8 mouse cellular contexts compared by ENCODE assay signal in genomic region chr2:30807147-30807647, GRCm38 (mm10). TPM values are rescaled to one million over a fixed set of nuclear protein-coding genes. Genes with fewer than 3 reads are reported as not detected.
DNase-seq lines count a peak whose midpoint lies in the region; ATAC-seq and TF ChIP-seq lines count a peak whose summit lies in the region.

No protein-coding gene starts in this region.

- H3K36me3 ChIP-seq in heart, embryonic 11.5 days (ENCODE audit: control insufficient read depth, insufficient read depth, low read length) = 0 out of 2 replicates have a peak, but pooled peaks cover 2% of the 10 kb centered on the region
- peaks cover 25% of the 10 kb centered on the region for H3K36me3 ChIP-seq in E14TG2a.4 (ENCODE audit: insufficient read depth, low read length)
- no peaks in the 10 kb centered on the region for H3K36me3 ChIP-seq in forebrain, embryonic 15.5 days
- no peaks in the 10 kb centered on the region; the same call in 1 of the 2 replicates for H3K36me3 ChIP-seq in liver, postnatal 0 days (replicated peaks; ENCODE audit: insufficient read depth, low read length)

- peaks cover 10% of the 10 kb centered on the region for H3K27me3 ChIP-seq in heart, embryonic 11.5 days (ENCODE audit: control insufficient read depth, insufficient read depth, low read length)
- H3K27me3 ChIP-seq in E14TG2a.4 (ENCODE audit: insufficient read depth, low read length) = peaks cover 9% of the 10 kb centered on the region
- no peaks in the 10 kb centered on the region for H3K27me3 ChIP-seq in forebrain, embryonic 15.5 days
- peaks cover 7% of the 10 kb centered on the region; the same call in 1 of the 2 replicates for H3K27me3 ChIP-seq in liver, postnatal 0 days (ENCODE audit: insufficient read depth, low read length)

- no peaks in the 10 kb centered on the region for H3K9me3 ChIP-seq in heart, embryonic 11.5 days (replicated peaks; ENCODE audit: control insufficient read depth, low read length)
- no peaks in the 10 kb centered on the region for H3K9me3 ChIP-seq in E14TG2a.4 (ENCODE audit: low read length)
- H3K9me3 ChIP-seq in forebrain, embryonic 15.5 days = no peaks in the 10 kb centered on the region
- no peaks in the 10 kb centered on the region for H3K9me3 ChIP-seq in liver, postnatal 0 days (ENCODE audit: low read length)

- TF ChIP-seq CTCF in E14TG2a.4 (conservative IDR thresholded peaks at IDR 0.05; ENCODE audit: low read length) = no peak
- TF ChIP-seq CTCF in liver, postnatal 0 days (IDR thresholded peaks at IDR 0.05; ENCODE audit: low read depth) = no peak

- peak overlapping the region; percentile 95 for H3K4me2 ChIP-seq in heart, embryonic 11.5 days
- H3K4me2 ChIP-seq in forebrain, embryonic 15.5 days (replicated peaks) = peak overlapping the region; percentile 73
- peak overlapping the region; percentile 82 for H3K4me2 ChIP-seq in liver, postnatal 0 days (ENCODE audit: low read depth, low read length)

- peak overlapping the region; percentile 57 for H3K27ac ChIP-seq in heart, embryonic 11.5 days (ENCODE audit: low read depth, low read length)
- peak overlapping the region; percentile 81 for H3K27ac ChIP-seq in forebrain, embryonic 15.5 days (replicated peaks)
- no peak overlapping the region for H3K27ac ChIP-seq in liver, postnatal 0 days (ENCODE audit: low read depth)

- TF ChIP-seq EP300 in liver, postnatal 0 days (IDR thresholded peaks at IDR 0.05; ENCODE audit: low read depth) = no peak

- DNase-seq in heart, postnatal 36 days = no peak
- no peak for DNase-seq in liver, postnatal 0 days
- DNase-seq in right cerebral cortex, postnatal 14 days = no peak
- no peak for DNase-seq in spleen, adult 12 weeks (ENCODE audit: low spot score)
- DNase-seq in ovary, postnatal 36 days (ENCODE audit: low spot score) = no peak

- H3K4me1 ChIP-seq in heart, embryonic 11.5 days (ENCODE audit: control insufficient read depth, insufficient read depth, low read length) = peaks cover 11% of the 10 kb centered on the region; the same call in 1 of the 2 replicates
- H3K4me1 ChIP-seq in E14TG2a.4 (replicated peaks; ENCODE audit: low read depth, low read length) = peaks cover 73% of the 10 kb centered on the region
- peaks cover 33% of the 10 kb centered on the region for H3K4me1 ChIP-seq in forebrain, embryonic 15.5 days
- H3K4me1 ChIP-seq in liver, postnatal 0 days (ENCODE audit: insufficient read depth) = peaks cover 25% of the 10 kb centered on the region

- peak overlapping the region; percentile 67; the same call in 1 of the 2 replicates for H3K9ac ChIP-seq in heart, embryonic 11.5 days (ENCODE audit: low read depth, low read length)
- peak overlapping the region; percentile 86 for H3K9ac ChIP-seq in forebrain, embryonic 15.5 days (replicated peaks)
- H3K9ac ChIP-seq in liver, postnatal 0 days (replicated peaks) = peak overlapping the region; percentile 51

- 7% methylated on average over 28 of the region's 28 CpGs for WGBS in heart, embryonic 11.5 days (ENCODE audit: insufficient replicate concordance)
- WGBS in forebrain, embryonic 15.5 days = 4% methylated on average over 28 of the region's 28 CpGs
- WGBS in liver, postnatal 0 days (ENCODE audit: insufficient replicate concordance) = 7% methylated on average over 27 of the region's 28 CpGs

- ATAC-seq in heart, embryonic 11.5 days (replicated peaks; ENCODE audit: insufficient number of reproducible peaks, low FRiP score, low TSS enrichment) = peak; percentile 7; the same call in 1 of the 2 replicates
- ATAC-seq in forebrain, embryonic 15.5 days (replicated peaks) = peak; percentile 38; the same call in 1 of the 2 replicates
- ATAC-seq in liver, postnatal 0 days = no peak

- intact Hi-C loops in heart, postnatal 36 days (cut with DNase I) = no loop called here

- H3K4me3 ChIP-seq in heart, embryonic 11.5 days (ENCODE audit: low read depth, low read length) = peak overlapping the region; percentile 80
- H3K4me3 ChIP-seq in E14TG2a.4 (replicated peaks; ENCODE audit: low read length) = peak overlapping the region; percentile 83
- H3K4me3 ChIP-seq in forebrain, embryonic 15.5 days = peak overlapping the region; percentile 80
- H3K4me3 ChIP-seq in liver, postnatal 0 days (ENCODE audit: low read depth, low read length) = peak overlapping the region; percentile 63

RNA-seq across cellular contexts. Expression of gene Ntmt1, which starts 0.4 kb away (rescaled TPM):
- 82.6 and 87.5 TPM in 2 replicates for polyA plus RNA-seq in heart, embryonic 11.5 days (2014; fragmentation: Nextera tagmentation; extraction: Ambion mirVana)
- total RNA-seq in heart, postnatal 36 days (2021) = 10 to 100 TPM; 23.4 to 27.8 TPM
- 117 and 131 TPM in 2 replicates for polyA plus RNA-seq in forebrain, embryonic 15.5 days (2015; fragmentation: Nextera tagmentation; extraction: Ambion mirVana)
- 27.8 and 30.2 TPM in 2 replicates for polyA plus RNA-seq in liver, postnatal 0 days (2015; fragmentation: Nextera tagmentation; extraction: Ambion mirVana)

RNA-seq across cellular contexts. Expression of gene 1700001O22Rik, which starts 3.7 kb away (rescaled TPM):
- 1.2 and 1.6 TPM in 2 replicates for polyA plus RNA-seq in heart, embryonic 11.5 days (2014; fragmentation: Nextera tagmentation; extraction: Ambion mirVana)
- under 1 TPM; 0.67 to 0.76 TPM for total RNA-seq in heart, postnatal 36 days (2021)
- 2.6 and 3.7 TPM in 2 replicates for polyA plus RNA-seq in forebrain, embryonic 15.5 days (2015; fragmentation: Nextera tagmentation; extraction: Ambion mirVana)
- polyA plus RNA-seq in liver, postnatal 0 days (2015; fragmentation: Nextera tagmentation; extraction: Ambion mirVana) = not detected in 2 replicates

RNA-seq across cellular contexts. Expression of gene Asb6, which starts 22.9 kb away (rescaled TPM):
- 20.2 and 22.8 TPM in 2 replicates for polyA plus RNA-seq in heart, embryonic 11.5 days (2014; fragmentation: Nextera tagmentation; extraction: Ambion mirVana)
- total RNA-seq in heart, postnatal 36 days (2021) = 1 to 10 TPM; 7.3 to 8.1 TPM
- polyA plus RNA-seq in forebrain, embryonic 15.5 days (2015; fragmentation: Nextera tagmentation; extraction: Ambion mirVana) = 43.3 and 45.3 TPM in 2 replicates
- polyA plus RNA-seq in liver, postnatal 0 days (2015; fragmentation: Nextera tagmentation; extraction: Ambion mirVana) = 16.7 and 16.9 TPM in 2 replicates

RNA-seq across cellular contexts. Expression of gene Prrx2, which starts 27.6 kb away (rescaled TPM):
- polyA plus RNA-seq in heart, embryonic 11.5 days (2014; fragmentation: Nextera tagmentation; extraction: Ambion mirVana) = 55.8 and 63.2 TPM in 2 replicates
- total RNA-seq in heart, postnatal 36 days (2021) = 1 to 10 TPM in 1 of 2 experiments, under 1 TPM in 1; 0.41 to 1.1 TPM
- polyA plus RNA-seq in forebrain, embryonic 15.5 days (2015; fragmentation: Nextera tagmentation; extraction: Ambion mirVana) = 1.6 and 3.1 TPM in 2 replicates
- 0.07 and 0.17 TPM in 2 replicates for polyA plus RNA-seq in liver, postnatal 0 days (2015; fragmentation: Nextera tagmentation; extraction: Ambion mirVana)
